Mouse (Mus musculus) large intestine, adult 2 months (tissue): Measurements from ENCODE around the gene Zkscan17. TPM values are rescaled to one million over a fixed set of nuclear protein-coding genes. Genes with fewer than 3 reads are reported as not detected.

Experiments used
- DNase-seq: peaks from one replicate; pipeline ENCODE4 v3.0.0-alpha.2; 2012; ENCODE audit warnings: low read depth, low spot score
- WGBS: fragments of 180-500 bp; shearing (Covaris S2); methylation state at CpG from one replicate; pipeline ENCODE4 v1.1.7; 2018; 5-methylcytosine and 5-hydroxymethylcytosine counted together
- polyA plus RNA-seq: library from polyadenylated mRNA; depleted of rRNA; stranded (reverse); fragments of >200 nt; gene quantifications from 2 replicates; pipeline ENCODE4 v1.2.3, GENCODE M21; 2012

The Zkscan17 gene
- polyA plus RNA-seq, 1 experiment, result 6.6 TPM

DNA sequence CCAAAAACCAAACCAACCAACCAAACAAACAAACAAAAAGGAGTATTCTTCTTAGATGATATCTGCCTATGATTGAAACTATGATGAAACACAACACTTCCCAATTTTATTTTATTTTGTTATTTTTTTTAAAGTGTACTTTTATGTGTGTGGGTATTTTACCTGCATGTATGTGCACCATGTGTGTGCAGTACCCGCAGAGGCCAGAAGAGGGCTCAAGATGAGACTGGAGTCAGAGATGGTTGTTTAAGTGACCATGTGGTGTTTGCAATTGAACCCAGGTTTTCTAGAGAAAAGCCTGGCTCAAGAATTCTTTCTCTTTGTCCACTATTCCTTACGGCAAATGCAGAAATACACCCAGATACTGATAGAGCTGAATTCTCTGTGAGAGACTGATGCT is 2.4 kb downstream of the Zkscan17 start:
- DNase-seq, result no peak
- 96% methylated on average over 2 of the region's 2 CpGs for WGBS

DNA sequence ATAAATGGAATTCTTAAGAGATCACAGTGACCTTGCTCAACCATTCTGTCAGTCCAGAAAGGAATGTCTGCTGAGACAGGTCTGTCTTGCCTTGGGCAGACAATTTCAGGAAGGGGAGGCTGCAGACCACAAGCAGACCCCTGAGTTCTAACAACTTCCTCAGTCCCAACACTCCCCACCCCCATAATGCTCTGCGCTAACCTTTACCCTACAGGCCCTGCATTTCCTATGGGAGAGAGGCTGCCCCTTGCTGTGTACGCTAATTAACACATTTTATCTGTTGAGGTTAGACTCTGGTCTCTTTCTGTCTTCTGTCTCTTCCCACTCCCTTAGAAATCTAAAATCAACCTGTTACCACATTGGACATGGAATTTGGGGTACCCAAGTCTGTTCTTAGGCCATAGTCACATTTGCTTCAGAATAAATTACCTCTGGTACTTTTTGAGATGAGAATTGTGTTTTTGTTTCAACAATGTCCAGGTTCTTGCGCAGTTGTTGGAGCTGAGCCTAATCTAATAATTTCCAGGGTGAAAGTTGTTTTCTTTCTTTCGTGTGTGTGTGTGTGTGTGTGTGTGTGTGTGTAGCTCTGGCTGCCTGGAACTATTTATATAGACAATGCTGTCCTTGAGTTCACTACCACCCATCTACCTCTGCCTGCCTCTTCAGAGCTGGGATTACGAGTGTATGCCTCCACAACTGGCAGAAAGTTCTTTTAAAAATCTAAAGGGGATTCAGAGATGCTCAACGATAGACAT is 6.6 kb downstream of the Zkscan17 start:
- no peak for DNase-seq
- WGBS, result 64% methylated on average over 6 of the region's 6 CpGs

DNA sequence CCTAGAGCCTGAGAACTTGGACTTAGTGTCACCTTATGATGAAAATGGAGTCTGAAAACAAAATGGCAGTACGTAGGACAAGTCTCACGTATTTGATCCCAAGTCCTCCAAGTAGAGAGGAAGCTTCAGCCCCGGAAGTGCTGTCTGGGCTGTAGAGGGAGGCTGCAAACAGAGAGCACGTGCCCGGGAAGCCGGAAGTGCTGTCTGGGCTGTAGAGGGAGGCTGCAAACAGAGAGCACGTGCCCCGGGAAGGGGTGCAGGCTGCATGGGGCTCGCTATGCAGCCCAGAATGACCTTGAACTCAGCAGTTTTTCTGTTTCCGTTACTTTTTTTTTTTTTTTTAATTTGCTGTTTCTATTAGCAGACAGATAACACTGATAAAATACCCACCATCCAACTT is 8.3 kb downstream of the Zkscan17 start:
- no peak for DNase-seq
- 47% methylated on average over 10 of the region's 10 CpGs for WGBS

DNA sequence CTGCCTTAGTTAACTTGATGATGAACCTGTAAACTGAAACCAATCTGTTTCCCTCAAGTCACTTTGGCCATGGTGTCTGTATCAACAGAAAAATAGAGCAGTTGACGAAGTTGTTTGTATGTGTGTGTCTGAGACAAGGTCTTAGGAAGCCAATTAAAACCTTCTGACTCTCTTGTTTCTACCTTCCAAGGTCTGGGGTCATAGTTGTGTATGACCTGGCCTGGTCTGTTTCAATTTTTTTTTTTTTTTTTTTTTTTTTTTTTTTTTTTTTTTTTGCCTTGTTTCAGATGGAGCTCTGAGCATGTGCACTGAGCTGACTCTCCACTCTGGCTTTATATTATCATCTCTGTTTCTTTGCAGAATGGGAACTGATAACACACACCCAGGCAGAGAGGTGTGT is 9.1 kb downstream of the Zkscan17 start:
- 92% methylated on average over 1 of the region's 1 CpGs for WGBS
- DNase-seq, result no peak

DNA sequence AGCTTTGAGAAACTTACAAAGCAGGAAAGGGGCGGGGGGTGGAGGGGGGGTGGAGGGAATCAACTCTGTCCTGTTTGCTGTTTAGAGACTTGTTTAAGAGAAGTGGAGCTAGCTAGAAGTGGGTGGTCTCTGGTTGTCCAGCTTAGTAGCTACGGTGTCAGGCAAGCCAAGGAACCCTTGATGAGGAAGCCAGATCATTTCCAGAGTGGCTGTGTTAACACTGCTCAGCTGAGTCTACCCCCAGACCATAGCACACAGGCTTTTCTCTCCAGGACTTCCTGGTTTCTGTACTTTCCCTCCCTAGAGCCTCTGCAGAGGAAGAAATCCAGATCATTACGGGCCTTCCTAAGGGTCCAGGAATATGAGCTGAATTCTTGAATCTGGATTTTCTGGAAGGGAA is 11.8 kb downstream of the Zkscan17 start:
- DNase-seq, result no peak
- 59% methylated on average over 3 of the region's 3 CpGs for WGBS

DNA sequence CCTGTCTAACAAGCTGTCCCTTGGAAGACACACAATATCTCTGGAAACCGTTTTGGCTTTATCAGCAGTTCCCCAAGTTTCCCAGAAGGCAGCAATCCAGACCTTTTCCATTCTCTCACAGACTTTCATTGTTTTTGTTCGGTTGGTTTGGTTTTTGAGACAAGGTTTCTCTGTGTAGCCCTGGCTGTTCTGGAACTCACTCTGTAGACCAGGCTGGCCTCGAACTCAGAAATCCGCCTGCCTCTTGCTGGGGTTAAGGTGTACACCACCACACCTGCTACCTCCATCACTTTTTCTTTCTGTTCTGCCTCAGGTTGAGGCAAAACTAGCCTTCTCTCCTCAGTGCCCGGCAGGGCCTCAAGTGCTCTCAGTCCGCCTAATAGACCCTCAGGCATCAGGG is 12.2 kb downstream of the Zkscan17 start:
- DNase-seq, result no peak
- 66% methylated on average over 6 of the region's 6 CpGs for WGBS

DNA sequence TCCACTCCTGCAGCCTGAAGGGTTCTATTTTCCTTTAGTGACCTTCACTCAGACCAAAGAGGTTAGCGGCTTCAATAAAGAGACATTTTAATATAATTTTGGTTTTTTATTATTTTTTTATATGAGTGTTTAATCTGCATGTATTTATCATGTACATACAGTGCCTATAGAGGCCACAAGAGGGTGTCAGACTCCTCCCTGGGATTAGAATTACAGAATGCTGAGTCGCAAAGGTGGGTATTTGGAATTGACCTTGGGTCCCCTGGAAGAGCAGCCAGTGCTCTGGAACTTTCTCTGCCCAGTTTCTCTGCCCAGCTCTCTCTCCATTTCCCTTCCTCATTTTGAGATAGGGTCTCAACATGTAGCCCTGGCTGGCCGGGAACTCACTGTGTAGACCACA is 13.0 kb downstream of the Zkscan17 start:
- 79% methylated on average over 3 of the region's 3 CpGs for WGBS
- DNase-seq, result no peak

DNA sequence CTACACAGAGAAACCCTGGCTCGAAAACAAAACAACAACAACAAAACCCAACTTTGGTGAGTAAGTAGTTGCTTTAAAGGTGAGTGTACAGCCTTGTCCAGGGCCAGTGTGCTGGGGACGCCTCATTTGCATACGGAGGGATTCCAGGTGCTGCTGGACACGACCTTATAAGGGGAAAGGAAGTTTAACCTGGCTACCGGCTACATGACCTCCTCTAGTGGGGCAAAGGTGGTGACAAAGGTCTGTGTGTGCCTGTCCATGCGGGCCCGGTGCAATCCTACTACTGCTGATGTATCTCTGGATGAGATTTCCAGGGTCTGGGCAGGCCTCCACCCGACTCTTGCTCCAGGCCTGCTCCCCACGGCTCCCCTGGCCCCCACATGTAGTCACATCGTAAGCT is 13.8 kb downstream of the Zkscan17 start:
- 84% methylated on average over 10 of the region's 10 CpGs for WGBS
- DNase-seq, result no peak

DNA sequence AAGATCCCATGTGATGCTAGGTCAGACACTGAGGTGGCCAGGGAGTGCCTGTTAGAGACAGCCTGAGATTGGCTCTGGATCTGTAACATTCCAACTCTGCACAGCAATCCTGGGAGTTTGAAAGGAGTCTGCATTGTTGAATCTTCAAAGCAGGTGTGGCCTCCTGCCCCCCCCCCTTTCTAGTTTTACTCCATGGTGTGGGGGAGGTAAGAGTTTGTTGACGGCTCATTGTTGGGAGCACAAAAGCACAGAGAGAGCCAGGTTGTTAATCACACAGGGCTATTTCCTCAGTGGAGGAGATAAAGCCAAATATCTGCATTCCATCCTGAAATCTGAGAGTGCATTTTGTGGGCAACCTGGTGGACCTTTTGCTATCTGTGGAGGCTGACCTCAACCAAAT is 15.0 kb downstream of the Zkscan17 start:
- WGBS, result 70% methylated on average over 1 of the region's 1 CpGs

DNA sequence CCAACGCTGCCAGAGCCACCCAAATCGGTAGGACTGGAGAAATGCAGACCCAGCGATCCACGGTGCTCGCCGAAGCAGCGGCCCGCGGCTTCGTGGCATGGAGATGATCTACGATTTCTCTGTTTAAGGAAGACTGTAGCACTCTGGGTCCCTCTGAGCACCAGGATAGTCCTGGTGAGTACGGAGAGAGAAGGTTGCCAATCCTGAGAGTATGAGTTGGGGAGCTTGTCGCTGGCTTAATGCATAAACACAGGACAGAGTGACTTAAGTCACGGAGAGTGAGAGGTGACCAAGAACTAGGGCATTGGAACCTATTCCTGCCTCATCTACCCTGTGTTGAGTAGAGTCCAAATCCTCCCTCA is 19.9 kb downstream of the Zkscan17 start:
- DNase-seq, result no peak
- 4% methylated on average over 14 of the region's 14 CpGs for WGBS

More for the DNA sequence above, 15.0 kb downstream of the Zkscan17 start:
- no peak for DNase-seq

DNA sequence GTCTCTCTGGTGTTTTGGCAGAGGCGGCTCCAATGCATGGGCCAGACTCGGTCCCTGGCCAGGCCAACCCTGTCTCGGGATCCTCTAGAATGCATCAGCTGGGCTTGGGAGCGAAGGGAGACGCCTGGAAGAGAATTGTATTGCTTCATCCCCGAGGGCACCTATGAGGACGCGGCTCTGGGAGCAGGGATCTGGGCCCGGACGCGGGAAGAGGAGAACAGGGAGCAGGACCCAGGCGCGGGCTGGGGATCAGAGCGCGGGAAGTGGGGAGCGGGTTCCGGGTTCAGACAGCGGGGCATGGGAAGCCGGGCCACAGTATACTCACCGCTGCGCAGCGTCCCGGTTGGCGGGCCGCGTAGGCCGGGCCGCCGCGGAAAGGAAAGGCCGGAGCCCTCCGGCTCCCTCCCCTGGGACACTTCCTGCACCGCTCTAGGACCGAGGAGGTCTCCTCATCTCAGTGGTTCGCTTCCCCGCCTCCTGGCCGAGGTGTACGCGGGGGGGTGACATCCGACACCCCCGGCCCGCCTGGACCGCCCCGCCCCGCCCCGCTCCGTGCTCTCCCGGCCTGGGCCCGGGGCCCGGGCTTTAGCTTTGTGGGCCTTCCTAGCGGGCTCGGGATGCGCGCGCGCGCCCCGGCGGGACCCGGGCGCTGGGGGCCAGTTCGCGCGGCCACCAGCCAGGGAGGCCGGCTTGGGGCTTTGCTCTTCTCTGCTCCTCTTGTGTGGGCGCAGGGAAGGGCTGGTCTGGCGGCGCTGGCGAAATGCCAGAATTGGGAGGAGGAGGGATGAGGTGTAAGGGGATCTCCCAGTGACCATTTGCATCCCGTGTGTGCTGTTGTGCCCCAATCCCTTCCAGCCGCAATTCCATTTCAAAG is 20.5 kb downstream of the Zkscan17 start:
- DNase-seq, result peak; percentile 39
- under 1% methylated on average over 61 of the region's 71 CpGs for WGBS

DNA sequence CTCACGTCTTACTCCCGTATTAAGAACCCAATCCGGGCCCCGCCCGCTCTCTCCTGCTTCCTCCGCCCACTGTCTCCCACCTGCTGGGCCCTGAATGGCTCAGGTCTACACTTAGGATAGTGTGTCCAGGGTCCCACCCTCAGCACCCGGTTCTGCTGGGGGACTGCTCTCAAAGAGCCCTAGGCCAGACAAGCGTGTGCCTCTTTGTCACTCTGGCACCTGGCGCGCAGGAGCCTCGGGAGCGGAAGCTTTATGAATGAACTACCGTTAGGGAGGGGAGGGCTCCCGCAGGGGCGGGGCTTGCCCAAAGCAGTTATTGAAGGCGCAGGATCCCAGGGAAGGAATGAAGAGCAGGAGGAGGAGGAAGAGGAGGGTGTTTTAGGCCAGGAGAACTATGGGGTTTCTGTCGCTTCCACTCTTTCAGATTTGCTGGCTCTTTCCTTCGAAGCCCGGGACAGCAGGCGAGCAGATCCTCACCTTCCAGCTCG is 21.2 kb downstream of the Zkscan17 start:
- WGBS, result 0% methylated on average over 21 of the region's 21 CpGs
- peak; percentile 42 for DNase-seq

DNA sequence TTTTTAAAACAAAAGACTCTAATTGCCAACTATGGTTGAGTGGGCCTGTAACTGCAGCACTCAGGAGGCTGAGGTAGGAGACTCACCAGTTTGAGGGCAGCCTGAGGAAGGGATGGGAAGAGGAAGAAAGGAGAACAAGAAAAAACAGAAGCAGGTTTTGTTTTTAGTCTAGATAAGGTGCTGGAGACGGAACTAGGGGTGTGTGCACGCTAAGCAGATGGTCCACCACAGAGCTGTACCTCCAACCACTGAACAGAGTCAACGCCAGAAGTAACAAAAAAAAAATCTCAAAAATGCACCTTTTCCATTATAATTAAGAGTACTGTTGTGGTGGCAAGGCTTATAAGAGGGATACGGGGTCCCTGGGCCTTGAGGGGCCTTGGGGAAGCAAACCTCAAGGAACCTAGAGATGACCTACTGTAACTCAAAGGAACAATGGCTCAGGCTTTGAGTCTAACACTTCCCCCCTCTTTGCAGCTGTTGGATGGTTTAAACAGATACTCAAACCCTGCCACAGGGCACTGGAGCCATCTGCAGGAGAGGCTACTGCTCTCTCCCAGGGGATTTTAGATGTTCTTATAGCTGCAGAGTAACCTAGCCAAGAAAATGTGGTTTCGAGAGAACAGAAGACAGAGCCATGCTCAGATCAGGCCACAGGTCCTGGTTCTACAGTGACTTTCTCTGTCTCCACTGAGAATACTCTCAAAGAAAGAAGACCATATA is 24.4 kb downstream of the Zkscan17 start:
- no peak for DNase-seq
- WGBS, result 87% methylated on average over 5 of the region's 5 CpGs

DNA sequence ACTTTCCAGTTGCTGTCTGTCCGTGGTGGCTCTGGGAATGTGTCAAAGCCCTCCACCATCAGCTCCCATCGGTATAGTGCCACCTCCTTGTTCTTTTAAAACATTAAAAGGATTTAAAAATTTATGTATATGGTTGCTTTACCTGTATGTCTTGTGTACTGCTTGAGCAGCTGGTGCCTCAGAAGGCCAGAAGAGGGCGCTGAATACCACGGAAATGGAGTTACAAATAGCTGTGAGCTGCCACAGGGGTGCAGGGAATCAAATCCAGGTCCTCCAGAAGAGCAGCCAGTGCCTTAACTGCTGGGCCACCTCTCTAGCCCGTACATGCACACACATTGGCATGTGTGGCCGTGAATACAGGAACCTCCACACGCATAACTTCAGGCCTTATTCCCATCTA is 28.8 kb downstream of the Zkscan17 start:
- no peak for DNase-seq
- 94% methylated on average over 7 of the region's 7 CpGs for WGBS

DNA sequence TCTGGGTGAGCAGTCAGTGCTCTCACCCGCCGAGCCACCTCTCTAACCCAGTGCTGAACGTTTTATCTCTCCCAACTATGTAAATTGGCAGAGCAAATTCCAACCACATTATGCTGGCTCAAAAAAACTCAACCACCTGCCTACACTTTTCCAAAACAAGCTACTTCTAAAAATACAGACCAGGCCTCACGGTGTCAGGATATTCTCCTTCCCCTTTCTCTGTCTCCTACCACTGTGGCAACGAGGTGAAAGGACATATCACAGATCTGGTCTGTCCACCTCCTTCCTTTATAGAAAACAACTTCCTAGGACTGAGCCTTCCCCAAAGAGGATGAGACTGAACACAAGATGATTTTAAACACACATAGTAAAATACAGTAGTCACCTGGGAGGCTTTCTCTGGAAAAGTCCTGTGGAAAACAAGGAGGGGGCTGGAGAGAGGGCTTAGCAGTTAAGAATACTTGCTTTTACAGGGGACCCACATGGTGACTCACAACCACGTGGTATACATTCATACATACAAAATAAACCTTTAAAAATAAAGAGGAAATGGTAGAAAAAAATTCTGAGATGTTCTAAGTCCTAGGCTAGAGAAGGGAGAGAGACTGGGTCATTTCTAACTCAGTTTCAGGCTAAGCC is 29.8 kb downstream of the Zkscan17 start:
- WGBS, result 69% methylated on average over 6 of the region's 6 CpGs
- DNase-seq, result no peak

DNA sequence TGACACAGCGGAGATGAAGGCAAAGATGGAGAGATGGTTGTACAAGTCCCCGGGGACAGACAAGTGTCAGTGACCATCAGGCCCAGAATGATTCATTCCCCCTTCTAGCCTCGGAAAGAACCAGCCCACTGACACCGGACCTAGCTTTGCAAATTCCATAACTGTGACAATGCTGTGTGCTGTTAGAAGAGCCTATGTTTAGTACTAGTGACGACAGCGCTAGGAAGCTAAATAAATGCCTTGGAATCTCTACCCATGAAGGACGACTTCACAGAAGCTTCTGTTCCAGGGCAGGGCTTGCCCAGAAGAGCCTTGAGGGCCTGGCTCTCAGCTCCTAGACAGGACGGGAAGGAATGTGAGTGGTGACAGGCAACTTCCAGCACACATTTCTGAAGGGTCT is 40.3 kb downstream of the Zkscan17 start:
- DNase-seq, result no peak
- 83% methylated on average over 8 of the region's 8 CpGs for WGBS

DNA sequence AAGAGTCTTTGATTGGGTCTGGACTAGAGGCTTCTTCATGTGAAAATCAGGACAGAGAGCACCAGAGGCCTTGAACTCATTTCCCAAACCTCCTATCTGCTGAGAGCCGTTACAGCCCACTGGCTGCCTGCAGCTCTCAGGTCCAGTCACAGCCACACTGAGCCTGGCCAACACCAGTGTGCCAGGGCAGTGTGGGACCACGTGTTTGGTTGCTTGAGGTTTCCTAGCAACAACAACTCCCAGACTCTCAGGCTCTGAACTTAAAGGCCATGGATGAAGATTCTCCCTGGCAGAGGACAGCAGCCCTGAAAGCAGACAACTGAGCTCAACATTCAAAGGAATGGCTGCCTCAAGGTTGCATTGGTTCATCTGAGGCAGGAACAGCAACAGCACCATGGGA is 40.9 kb downstream of the Zkscan17 start:
- WGBS, result 55% methylated on average over 2 of the region's 2 CpGs

DNA sequence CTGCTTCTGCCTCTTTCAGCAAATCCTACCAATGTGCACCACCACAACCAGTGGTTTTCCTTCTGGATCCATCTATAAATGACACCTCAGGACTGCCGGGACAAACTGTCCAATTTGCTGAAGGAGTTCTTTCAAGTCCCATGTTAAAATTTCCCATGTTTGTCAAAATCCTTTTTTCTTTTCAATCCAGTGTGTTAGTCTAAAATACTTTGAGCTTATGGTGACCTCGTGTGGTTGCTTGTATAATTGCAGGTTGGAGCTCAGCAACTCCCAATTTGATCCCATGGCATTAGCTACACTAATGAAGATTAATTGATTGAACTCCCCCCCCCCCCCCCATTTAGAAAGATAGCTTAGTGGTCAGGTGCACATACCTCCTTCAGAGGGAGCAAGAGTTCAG is 43.3 kb downstream of the Zkscan17 start:
- no peak for DNase-seq
- WGBS, result under 1% methylated on average over 2 of the region's 2 CpGs

More for the DNA sequence above, 40.9 kb downstream of the Zkscan17 start:
- DNase-seq, result no peak

DNA sequence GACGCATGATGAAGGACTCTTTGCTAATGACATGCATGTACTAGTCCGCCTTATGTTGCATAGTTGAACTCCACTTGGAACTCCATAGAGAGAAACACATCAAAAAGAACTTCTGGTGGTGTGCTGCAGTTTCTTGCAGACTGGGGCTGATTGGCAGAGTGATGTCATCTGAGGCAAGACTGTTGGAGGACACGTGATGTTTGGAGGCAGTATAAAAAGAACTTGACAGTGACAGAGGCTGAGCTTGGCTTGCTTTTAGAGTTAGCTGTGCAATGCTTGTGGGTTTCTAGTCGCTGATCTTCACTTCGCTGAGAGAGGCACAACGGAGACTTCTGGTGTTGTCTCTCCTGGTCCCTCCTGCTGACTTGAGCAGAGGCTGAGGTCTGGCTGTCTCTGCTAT is 49.3 kb downstream of the Zkscan17 start:
- no peak for DNase-seq
- 55% methylated on average over 6 of the region's 6 CpGs for WGBS

DNA sequence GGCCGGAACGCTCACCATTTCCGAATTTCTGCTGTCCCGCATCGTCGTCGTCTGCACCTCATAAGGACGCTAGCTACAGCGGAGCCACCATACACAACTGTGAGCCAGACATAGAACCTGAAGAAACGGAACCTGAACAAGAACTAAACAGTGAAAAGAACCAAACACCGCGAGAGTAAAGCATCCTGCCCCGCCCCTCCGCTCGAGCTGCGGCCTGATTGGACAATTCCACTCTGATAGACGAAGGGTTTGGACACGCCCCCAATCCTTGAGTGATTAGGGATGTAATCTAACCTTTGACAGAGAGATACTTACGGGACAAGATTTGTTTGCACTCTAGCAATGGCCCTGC is 54.2 kb downstream of the Zkscan17 start, which contains the start of gene Zfp867:
TSS of gene Zfp867 (minus strand) at position 149 of the 352 bp plus-strand sequence.
- under 1% methylated on average over 19 of the region's 19 CpGs for WGBS
- DNase-seq, result peak; percentile 90
